Mouse (Mus musculus): ENCODE results near the gene Stxbp3.
A peak's percentile ranks its signal among the peaks of the same experiment; 100 is the strongest.
"Not testable (repeated sequence)": the region's sequence is repeated elsewhere in the genome, so short reads cannot be mapped to it uniquely, and the experiment has no call there.

Stxbp3 gene

DNA sequence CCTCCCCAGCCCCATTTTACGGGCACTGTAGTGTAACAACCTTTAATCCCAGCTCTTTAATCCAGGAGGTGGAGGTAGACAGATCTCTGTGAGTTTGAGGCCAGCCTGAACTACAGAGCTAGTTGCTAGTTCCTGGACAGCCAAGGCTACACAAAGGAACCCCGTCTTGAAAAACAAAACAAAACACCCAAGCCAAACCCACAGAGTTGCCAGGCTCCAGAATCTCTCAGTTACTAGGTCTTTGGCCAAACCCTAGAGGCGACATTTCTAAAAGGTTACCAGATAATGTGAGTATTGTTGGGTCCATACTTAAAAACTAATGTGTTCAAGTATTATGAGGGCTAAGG lies 16.8 kb upstream of the Stxbp3 start:
- no peak for DNase-seq (ENCODE audit: low read depth, low spot score)

DNA sequence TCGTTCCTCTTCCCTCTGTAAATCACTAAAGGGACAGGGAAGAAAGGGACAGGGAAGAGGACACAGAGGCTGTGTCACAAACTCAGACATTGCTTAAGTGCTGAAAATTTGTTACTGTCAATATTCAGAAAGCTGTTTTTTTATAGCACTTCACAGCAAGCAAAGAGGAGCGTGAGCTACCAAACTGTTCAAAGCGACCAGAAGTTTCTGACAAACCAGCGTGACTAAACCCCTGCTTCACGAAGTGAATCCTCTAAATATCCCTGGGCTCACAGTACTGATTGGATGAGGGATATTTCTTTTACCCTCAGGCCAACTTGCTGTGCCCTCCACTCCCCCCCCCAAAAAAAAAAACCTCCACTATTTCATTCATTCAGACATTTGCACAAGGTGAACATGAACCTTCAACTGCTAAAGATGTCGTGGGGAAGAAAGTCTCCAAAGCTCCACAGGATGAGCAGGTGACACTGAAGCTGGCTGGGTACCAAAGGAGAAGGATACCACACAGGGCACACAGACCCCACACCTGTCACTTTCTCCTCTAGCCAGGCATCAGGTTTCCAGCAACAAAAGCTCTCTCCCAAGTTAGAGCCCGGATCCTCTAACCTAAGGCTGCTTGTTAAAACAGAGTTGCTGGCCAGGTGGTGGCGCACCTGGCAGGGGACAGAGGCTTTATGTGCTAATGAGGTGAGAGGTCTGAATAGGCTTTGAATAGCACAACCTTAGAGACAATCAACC lies 16.2 kb upstream of the Stxbp3 start:
- DNase-seq (ENCODE audit: low read depth, low spot score), result peak; percentile 57

GRCm38 (mm10) chr3:108855864-108856263 lies 15.5 kb upstream of the Stxbp3 start:
- no peak for DNase-seq (ENCODE audit: low read depth, low spot score)

- DNase-seq (ENCODE audit: low read depth, low spot score), result no peak
Measured at GRCm38 (mm10) chr3:108855371-108855770, 15.0 kb upstream of the Stxbp3 start.

DNA sequence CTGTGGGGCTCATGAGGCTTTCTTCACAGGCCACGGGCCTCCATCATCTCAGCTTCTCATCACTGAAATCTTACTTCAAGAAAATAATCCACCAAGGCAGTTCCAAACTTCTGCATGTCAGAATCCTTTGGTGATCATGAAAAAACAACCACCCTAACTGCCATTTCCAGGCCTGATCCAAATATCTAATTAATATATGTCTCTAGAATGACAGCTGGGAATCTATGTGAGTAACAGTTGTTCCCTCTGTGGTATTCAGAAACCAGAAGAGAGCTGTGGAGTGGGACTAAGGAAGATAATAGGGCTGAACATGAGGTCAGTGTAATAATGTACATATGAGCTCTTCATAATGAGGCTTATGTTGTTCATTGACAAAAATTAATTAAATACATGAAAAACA lies 12.9 kb upstream of the Stxbp3 start:
- DNase-seq (ENCODE audit: low read depth, low spot score), result no peak

DNA sequence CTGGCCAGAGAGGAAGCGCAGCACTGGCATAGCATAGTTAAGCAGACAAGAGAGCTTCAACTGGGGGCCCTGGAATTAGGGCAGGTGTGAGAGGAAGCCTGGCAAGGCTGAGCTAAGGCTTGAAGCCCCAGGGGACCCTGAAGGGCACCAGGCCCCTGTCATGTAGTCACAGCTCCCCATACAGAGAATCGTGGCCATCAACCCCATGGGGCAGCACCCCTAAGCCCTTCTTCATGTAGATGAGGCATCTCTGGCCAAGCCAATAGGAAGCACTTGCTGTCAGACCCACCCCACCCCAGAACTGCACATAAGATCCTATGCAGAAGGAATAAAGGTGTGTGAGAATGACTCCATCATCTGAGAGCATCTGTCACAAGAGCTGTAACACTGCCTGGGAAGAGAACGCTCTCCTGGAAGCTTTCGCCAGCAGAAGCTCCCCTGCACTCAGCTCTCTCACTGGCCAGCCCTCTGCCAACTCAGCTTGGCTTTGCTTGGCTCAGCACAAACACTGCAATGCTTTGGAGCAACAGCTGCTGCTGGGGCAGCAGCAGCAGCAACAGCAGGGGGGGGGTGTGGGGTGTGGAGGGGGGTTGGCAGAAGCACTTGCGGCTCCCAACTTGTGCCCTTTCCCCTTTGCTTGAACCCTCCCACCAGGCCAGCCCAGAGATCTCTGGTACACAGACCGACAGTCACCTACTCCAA lies 11.8 kb upstream of the Stxbp3 start:
- DNase-seq (ENCODE audit: low read depth, low spot score), result no peak

GRCm38 (mm10) chr3:108851554-108851953 lies 11.2 kb upstream of the Stxbp3 start:
- DNase-seq (ENCODE audit: low read depth, low spot score), result no peak

- DNase-seq (ENCODE audit: low read depth, low spot score), result no peak
Measured at GRCm38 (mm10) chr3:108851075-108851474, 10.7 kb upstream of the Stxbp3 start.

DNA sequence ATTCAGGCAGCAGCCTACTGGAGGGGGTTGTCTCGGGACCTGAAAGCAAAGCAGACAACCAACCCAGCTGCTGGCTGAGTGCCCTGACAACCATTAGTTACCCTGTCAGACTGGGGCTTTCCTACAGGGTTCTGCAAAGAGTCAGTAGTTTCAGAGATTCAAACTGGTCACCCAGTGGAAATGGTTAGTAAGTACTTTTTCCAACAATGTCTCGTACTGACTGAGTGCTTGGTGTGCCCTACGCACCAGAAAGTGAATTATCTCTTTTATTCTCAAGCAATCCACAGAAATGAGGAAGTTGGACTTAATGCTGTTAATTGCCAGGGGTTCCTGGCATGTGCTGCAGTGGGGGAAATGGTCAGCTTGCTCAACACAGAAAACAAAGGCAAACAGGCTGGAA lies 10.2 kb upstream of the Stxbp3 start:
- DNase-seq (ENCODE audit: low read depth, low spot score), result no peak

DNA sequence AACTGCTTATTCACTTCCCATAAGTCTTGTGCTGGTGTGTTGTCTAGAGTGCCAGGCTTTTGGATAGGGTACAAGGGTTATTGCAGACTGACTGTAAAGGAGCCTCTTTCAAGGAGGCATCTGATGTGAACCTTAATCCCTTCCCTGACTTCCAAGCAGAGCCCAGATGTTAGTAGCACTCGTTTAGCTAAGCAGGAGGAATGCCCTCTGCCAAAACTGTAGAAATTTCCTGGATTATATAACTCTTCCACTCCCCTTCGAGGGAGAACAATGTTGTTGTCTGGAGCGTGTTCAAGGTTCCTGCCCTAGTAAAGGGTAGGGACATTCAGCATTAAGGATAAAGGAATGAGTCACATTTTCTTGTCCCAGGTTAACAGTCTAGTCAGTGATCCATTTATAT lies 6.3 kb upstream of the Stxbp3 start:
- DNase-seq (ENCODE audit: low read depth, low spot score), result no peak

GRCm38 (mm10) chr3:108844521-108844920 lies 4.2 kb upstream of the Stxbp3 start:
- no peak for DNase-seq (ENCODE audit: low read depth, low spot score)

- DNase-seq (ENCODE audit: low read depth, low spot score), result no peak
Measured at GRCm38 (mm10) chr3:108844026-108844425, 3.7 kb upstream of the Stxbp3 start.

DNA sequence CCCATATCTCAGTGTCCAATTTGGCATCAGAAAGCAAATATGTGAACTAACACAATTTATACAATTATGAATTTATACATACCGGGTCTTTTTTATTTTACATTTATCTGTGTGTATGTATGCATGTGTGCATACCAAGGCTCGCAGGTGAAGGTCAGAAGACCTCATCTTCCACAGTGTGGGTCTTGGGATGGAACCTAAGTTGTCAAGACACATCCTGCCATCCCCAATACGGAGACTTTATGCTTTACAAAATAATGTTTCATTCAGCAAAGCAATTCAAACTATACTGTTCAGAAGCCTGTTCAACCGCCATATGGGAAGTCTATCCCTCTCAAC lies 359 bp upstream of the Stxbp3 start:
- no peak for DNase-seq (ENCODE audit: low read depth, low spot score)

DNA sequence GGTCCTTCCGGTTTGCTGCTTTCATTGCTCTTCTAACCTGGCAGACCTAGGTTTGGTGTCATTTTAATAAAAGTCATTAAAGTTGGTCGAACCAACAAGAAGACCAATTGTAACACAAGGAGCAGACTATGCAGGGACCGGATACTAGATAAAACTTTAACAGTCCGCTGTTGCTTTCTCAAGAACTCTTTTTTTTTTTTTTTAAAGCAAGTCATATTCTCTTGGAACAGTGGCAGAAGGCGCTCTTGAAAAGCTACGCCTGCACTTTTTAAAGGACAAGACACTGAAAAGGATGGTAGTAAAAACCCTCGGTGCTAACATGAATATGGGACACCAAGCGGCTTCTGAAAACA lies 703 bp downstream of the Stxbp3 start:
- no peak for DNase-seq (ENCODE audit: low read depth, low spot score)

DNA sequence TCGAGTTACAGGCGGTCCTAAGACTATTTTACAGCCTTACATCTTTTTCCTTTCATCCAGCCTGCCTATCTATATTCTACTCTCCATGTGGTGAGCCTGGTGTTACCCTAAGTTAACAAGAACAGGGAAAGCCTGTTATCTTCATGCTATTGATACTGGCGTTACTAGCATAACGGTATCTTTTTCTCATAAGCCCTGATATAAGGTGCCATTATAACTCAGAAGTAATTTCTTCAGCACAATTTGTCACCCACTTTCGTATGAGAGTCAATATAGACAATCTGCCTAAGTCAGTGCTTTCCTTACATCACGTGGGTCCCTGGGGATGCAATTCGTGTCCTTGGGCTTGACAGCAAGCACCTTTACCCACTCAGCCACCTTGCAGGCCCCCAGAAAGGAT lies 1.3 kb downstream of the Stxbp3 start:
- DNase-seq (ENCODE audit: low read depth, low spot score), result no peak

GRCm38 (mm10) chr3:108836931-108837330 lies 3.4 kb downstream of the Stxbp3 start:
- DNase-seq (ENCODE audit: low read depth, low spot score), result no peak

DNA sequence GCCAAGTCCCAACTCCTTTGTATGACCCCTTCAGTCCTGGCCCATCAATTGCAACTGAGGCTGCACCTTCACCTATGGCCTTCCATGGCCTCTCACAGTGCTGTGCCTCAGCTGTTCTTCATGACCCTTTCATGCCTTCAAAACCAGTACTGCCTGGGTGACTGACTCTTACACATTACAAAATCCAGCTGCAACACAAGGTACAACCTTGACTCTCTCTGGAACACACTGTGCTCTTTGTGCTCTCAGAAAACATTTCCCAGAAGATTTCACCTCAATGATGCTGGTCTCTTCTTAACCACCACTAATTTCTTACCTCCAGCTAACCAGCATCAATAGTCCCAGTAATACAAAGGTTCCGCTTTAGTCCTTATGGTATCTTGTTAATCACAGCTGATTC lies 6.6 kb downstream of the Stxbp3 start:
- not testable (repeated sequence) for DNase-seq (ENCODE audit: low read depth, low spot score)

GRCm38 (mm10) chr3:108831750-108832149 lies 8.6 kb downstream of the Stxbp3 start:
- DNase-seq (ENCODE audit: low read depth, low spot score), result no peak

DNA sequence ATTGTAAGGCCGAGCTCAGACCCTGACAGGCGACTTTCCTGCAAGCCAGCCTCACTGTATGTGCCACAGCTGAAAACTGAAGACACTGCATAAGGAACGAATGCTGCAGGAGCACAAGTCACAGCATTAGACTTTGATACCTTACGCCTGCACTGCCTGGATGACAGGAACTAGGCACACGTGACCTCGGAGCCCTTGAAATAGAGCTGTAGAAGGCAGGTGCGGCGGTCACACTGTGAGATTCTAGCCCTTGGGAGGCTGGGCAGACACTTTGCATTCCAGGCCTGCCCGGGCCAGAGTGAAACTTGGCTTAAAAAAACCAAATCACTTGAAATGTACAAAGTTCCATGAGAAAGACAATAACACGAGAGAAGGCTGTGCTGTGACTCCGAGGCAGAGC lies 9.8 kb downstream of the Stxbp3 start:
- DNase-seq (ENCODE audit: low read depth, low spot score), result no peak

DNA sequence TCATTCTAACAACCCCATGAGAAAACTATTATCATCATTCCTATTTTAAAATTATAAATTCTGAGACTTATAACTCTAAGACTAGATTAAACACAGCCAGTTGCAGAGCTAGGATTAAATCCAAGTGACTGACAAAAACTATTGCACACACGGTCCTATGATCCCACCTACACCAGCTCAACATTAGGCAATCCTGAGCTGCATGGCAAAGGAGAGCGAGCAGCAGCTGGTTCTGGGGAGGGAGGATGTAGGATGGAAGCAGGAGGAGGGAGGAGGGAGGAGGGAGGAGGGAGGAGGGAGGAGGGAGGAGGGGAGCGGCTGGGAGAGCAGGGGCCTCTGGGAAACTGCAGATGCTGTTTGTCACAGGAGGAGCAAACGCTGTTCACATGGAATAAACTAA lies 24.7 kb downstream of the Stxbp3 start:
- no peak for DNase-seq (ENCODE audit: low read depth, low spot score)

DNA sequence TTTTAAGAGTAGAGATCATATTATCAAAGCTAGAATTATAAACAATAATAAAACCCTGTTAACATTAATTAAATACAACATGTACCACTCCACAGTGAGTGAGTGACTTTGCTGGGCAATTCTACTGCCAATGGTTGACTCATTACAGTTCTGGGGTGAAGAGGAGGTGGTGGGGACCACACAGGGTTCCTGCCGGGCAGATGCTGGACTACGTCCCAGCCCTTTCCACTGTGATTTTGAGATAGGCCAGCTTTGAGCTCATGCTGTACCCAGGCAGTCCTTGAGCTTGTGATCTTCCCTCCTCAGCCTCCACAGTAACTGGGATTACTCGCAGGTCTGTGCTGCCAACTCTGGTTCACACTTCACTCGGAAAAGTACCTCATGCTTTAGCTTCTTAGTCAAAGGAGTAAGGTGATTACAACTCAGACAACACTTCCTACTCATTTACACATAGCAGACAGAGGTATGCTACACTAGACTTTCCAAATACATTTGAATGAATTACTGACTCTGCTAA lies 29.5 kb downstream of the Stxbp3 start:
- DNase-seq (ENCODE audit: low read depth, low spot score), result no peak

GRCm38 (mm10) chr3:108805622-108806021 lies 34.7 kb downstream of the Stxbp3 start:
- no peak for DNase-seq (ENCODE audit: low read depth, low spot score)

DNA sequence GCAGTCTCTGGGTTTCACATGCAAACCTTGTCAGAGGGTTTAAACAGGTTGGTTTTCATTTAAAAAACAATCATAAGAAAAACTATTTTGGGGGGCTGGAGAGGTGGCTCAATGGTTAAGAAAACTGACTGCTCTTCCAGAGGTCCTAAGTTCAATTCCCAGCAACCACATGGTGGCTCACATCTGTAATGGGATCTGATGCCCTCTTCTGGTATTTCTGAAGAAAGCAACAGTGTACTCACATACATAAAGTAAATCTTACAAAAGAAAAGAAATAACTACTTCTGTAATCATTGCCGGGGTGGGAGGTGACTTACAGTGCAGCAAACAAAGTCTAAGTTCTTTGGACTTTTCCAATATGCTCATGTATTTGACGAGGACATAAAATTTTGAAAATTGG lies 42.0 kb downstream of the Stxbp3 start:
- no peak for DNase-seq (ENCODE audit: low read depth, low spot score)

GRCm38 (mm10) chr3:108797723-108798122 lies 42.6 kb downstream of the Stxbp3 start:
- DNase-seq (ENCODE audit: low read depth, low spot score), result no peak
